Mouse (Mus musculus) neural tube, embryonic 14.5 days (tissue): Measurements from ENCODE around the gene Fam78a. TPM values are rescaled to one million over a fixed set of nuclear protein-coding genes. Genes with fewer than 3 reads are reported as not detected.

Experiments
- ATAC-seq: fragments of 200-750 bp; cut with Nextera tagmentation; 2 replicates; pipeline ENCODE4 v1.8.0; 2017; ENCODE audit warnings: low read depth, mild to moderate bottlenecking, moderate TSS enrichment, moderate library complexity
- H3K27ac ChIP-seq: fragments of 300-500 bp; sonication (generic); 2 replicates; pipeline ENCODE4 v1.5.1; 2014; ENCODE audit warnings: low read depth, mild to moderate bottlenecking, control low read depth, low read length, moderate library complexity, mixed read lengths
- H3K27me3 ChIP-seq: fragments of 300-500 bp; sonication (generic); 2 replicates; pipeline ENCODE4 v1.6.1; 2014; ENCODE audit warnings: low read length; ENCODE audit not compliant: control insufficient read depth, insufficient read depth
- H3K36me3 ChIP-seq: fragments of 300-500 bp; sonication (generic); 2 replicates; pipeline ENCODE4 v1.6.1; 2014; ENCODE audit warnings: low read length, mixed read lengths; ENCODE audit not compliant: control insufficient read depth, insufficient read depth
- H3K4me1 ChIP-seq: fragments of 300-500 bp; sonication (generic); 2 replicates; pipeline ENCODE4 v1.6.1; 2014; ENCODE audit warnings: low read length; ENCODE audit not compliant: control insufficient read depth, insufficient read depth
- H3K4me2 ChIP-seq: fragments of 300-500 bp; sonication (generic); 2 replicates; pipeline ENCODE4 v1.6.1; 2014; ENCODE audit warnings: mild to moderate bottlenecking, low read depth, low read length, control low read depth
- H3K4me3 ChIP-seq: fragments of 300-500 bp; sonication (generic); 2 replicates; pipeline ENCODE4 v1.5.1; 2014; ENCODE audit warnings: low read depth, low read length, control low read depth, mixed read lengths
- H3K9ac ChIP-seq: fragments of 300-500 bp; sonication (generic); replicated peaks from 2 replicates; pipeline ENCODE4 v1.6.1; 2014; ENCODE audit warnings: low read depth, mild to moderate bottlenecking, control low read depth, low read length, mixed read lengths
- H3K9me3 ChIP-seq: fragments of 300-500 bp; sonication (generic); 2 replicates; pipeline ENCODE4 v1.6.1; 2016; ENCODE audit warnings: low read length; ENCODE audit not compliant: control insufficient read depth
- WGBS: fragments of 180-500 bp; shearing (Covaris S2); extraction: QIAGEN DNeasy Blood & Tissue Kit; methylation state at CpG from one replicate; pipeline ENCODE4 v1.1.7; 2014; 5-methylcytosine and 5-hydroxymethylcytosine counted together
- microRNA-seq: library from miRNA; unstranded; fragments of <30 nt; microRNA quantifications from one replicate; pipeline ENCODE4, GENCODE M21; 2016
- polyA plus RNA-seq: library from polyadenylated mRNA; unstranded; fragments of >200 nt; fragmentation: Nextera tagmentation; extraction: Ambion mirVana; gene quantifications from 2 replicates; pipeline ENCODE4 v1.2.1, GENCODE M21; 2014

Fam78a gene
- polyA plus RNA-seq, 1 experiment from 2014 or later = 0.50 TPM

- H3K4me2 ChIP-seq = no peak overlapping the region
- H3K4me1 ChIP-seq = no peaks in the 10 kb centered on the region
- H3K4me3 ChIP-seq = no peak overlapping the region
- H3K9me3 ChIP-seq = no peaks in the 10 kb centered on the region
- no peak overlapping the region for H3K9ac ChIP-seq
- WGBS = 88% methylated on average over 3 of the region's 3 CpGs
- H3K27ac ChIP-seq = no peak overlapping the region
- no peak for ATAC-seq
- peaks cover 56% of the 10 kb centered on the region for H3K36me3 ChIP-seq
- H3K27me3 ChIP-seq = no peaks in the 10 kb centered on the region
Observed at GRCm38 (mm10) chr2:32029636-32030035, 55.0 kb downstream of the Fam78a start.

- ATAC-seq = no peak
- Histone ChIP-seq H3K4me2 (no peak overlapping the region), H3K4me1 (no peaks in the 10 kb centered on the region), H3K27ac (no peak overlapping the region), H3K36me3 (peaks cover 49% of the 10 kb centered on the region), H3K4me3 (no peak overlapping the region), H3K27me3 (no peaks in the 10 kb centered on the region), H3K9me3 (no peaks in the 10 kb centered on the region), H3K9ac (no peak overlapping the region)
- 94% methylated on average over 4 of the region's 4 CpGs for WGBS
Observed at GRCm38 (mm10) chr2:32024372-32024771, 60.3 kb downstream of the Fam78a start.

DNA sequence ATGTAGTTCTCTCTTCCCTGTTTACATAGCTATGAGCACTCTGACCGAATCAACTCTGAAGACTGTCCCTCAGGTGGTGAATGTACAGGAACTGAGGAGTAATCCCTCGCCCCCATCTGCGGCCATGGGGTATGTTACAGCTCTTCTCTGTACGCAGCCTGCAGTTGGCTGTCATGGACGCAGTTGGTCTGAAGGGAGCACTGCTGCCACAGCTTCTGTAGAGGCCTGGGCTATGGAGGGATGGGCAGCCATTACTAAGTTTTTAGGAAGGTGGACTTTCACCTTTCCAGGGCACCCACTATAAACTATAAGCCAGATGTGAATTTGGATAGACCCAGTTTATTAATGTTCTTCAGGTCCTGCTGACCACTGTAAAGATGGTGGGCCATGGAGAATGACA, 64.4 kb downstream of the Fam78a start:
- Histone ChIP-seq H3K9me3 (no peaks in the 10 kb centered on the region), H3K4me3 (no peak overlapping the region), H3K36me3 (peaks cover 58% of the 10 kb centered on the region), H3K9ac (no peak overlapping the region), H3K4me2 (no peak overlapping the region), H3K27ac (no peak overlapping the region), H3K4me1 (no peaks in the 10 kb centered on the region), H3K27me3 (no peaks in the 10 kb centered on the region)
- no peak for ATAC-seq
- 96% methylated on average over 5 of the region's 5 CpGs for WGBS

GRCm38 (mm10) chr2:32019704-32020103, 65.0 kb downstream of the Fam78a start:
- Histone ChIP-seq H3K36me3 (peaks cover 58% of the 10 kb centered on the region), H3K4me3 (no peak overlapping the region), H3K4me2 (no peak overlapping the region), H3K27ac (no peak overlapping the region), H3K9me3 (no peaks in the 10 kb centered on the region), H3K9ac (no peak overlapping the region), H3K27me3 (no peaks in the 10 kb centered on the region), H3K4me1 (no peaks in the 10 kb centered on the region)
- 87% methylated on average over 4 of the region's 4 CpGs for WGBS
- no peak for ATAC-seq

DNA sequence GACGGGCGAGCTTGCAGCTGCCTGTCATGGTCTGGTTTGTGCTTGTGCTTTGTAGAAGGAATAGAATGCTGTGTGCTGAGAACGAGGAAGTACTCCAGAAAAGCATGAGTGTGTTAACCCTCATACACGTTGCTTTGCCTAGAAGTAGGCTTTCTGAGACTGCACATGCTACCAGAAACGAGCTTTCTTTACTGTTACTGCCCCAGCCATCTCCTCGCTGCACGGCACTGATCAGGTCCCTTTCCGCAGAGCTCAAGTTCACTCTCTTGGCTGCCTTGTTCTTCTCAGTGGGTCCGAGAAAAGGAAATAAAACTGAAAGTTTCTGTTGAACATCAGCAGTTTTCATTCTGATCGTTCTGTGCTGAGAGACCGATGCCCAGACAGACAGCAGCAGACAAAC, 75.9 kb downstream of the Fam78a start:
- H3K36me3 ChIP-seq = peaks cover 65% of the 10 kb centered on the region
- no peak overlapping the region for H3K4me2 ChIP-seq
- no peak for ATAC-seq
- WGBS = 92% methylated on average over 11 of the region's 11 CpGs
- no peaks in the 10 kb centered on the region for H3K4me1 ChIP-seq
- no peak overlapping the region for H3K9ac ChIP-seq
- H3K9me3 ChIP-seq = no peaks in the 10 kb centered on the region
- H3K27me3 ChIP-seq = no peaks in the 10 kb centered on the region
- H3K4me3 ChIP-seq = no peak overlapping the region
- H3K27ac ChIP-seq = no peak overlapping the region

DNA sequence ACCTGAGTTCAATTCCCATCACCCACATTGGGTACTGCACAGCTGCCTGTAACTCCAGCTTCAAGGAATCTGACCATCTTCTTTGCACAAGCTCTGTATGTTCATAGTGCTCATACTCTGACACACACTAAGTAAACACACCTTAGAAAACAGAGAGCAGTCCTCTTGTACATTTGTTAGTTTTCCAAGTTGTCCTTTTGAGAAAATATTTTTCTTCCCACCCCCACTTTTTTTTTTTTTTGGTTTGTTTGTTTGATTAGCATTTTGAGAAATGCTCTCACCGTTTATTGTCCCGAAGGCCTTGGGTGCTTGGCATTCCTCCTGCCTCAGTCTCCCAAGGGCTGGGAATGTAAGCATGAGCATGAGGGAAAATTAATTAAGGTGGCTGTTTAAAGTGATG, 76.3 kb downstream of the Fam78a start:
- H3K4me2 ChIP-seq = no peak overlapping the region
- ATAC-seq = no peak
- 94% methylated on average over 2 of the region's 2 CpGs for WGBS
- H3K9ac ChIP-seq = no peak overlapping the region
- no peak overlapping the region for H3K4me3 ChIP-seq
- no peaks in the 10 kb centered on the region for H3K4me1 ChIP-seq
- H3K27ac ChIP-seq = no peak overlapping the region
- H3K36me3 ChIP-seq = peaks cover 68% of the 10 kb centered on the region
- H3K27me3 ChIP-seq = no peaks in the 10 kb centered on the region
- H3K9me3 ChIP-seq = no peaks in the 10 kb centered on the region

Small RNA genes lying within 50 kb of the gene (microRNA-seq; reads per million reads assigned to microRNA genes)
- 0.85 reads per million for gene Mir7674

Other genes with a start within 250 kb of the Fam78a start
- 3.8 and 4.3 TPM in 2 replicates for gene Fibcd1, start 238.9 kb downstream of the Fam78a start, polyA plus RNA-seq
- gene Lamc3, start 197.6 kb downstream of the Fam78a start, polyA plus RNA-seq = 0.60 and 4.9 TPM in 2 replicates
- 17.8 and 22.1 TPM in 2 replicates for gene Aif1l, start 134.7 kb downstream of the Fam78a start, polyA plus RNA-seq
- gene Nup214, start 110.4 kb downstream of the Fam78a start, polyA plus RNA-seq = 54.5 and 59.9 TPM in 2 replicates
- 23.8 and 25.2 TPM in 2 replicates for gene Plpp7, start 10.7 kb upstream of the Fam78a start, polyA plus RNA-seq
- 101 and 118 TPM in 2 replicates for gene Prrc2b, start 66.2 kb upstream of the Fam78a start, polyA plus RNA-seq
- gene Pomt1, start 151.7 kb upstream of the Fam78a start, polyA plus RNA-seq = 28.2 and 30.4 TPM in 2 replicates
- 79.3 and 91.7 TPM in 2 replicates for gene Uck1, start 175.3 kb upstream of the Fam78a start, polyA plus RNA-seq
- gene Golga2, start 202.5 kb upstream of the Fam78a start, polyA plus RNA-seq = 25.4 and 31.7 TPM in 2 replicates
- 140 and 288 TPM in 2 replicates for gene Swi5, start 203.2 kb upstream of the Fam78a start, polyA plus RNA-seq